In the genomic region with DNA sequence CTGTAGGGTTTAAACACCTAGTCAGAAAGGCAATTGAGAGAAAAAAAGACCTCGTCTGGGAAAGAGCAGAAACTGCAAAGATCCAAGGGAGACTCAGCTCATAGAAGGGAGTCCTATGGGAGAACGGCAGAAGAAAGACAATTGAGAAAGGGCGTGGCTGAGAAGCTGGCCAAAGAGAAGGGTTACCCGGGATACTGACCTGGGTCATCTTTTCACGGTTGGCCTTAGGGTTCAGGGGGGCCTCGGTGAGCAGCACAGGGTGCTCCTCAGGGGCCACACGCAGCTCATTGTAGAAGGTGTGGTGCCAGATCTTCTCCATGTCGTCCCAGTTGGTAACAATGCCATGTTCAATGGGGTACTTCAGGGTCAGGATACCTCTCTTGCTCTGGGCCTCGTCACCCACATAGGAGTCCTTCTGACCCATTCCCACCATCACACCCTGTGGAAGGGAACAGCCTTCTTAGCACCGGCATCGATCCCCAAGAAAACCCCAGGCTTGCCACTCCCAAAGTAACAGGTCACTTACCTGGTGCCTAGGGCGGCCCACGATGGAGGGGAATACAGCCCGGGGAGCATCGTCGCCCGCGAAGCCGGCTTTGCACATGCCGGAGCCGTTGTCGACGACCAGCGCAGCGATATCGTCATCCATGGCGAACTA, we compare ENCODE assay signal across 8 mouse cellular contexts. TPM values are rescaled to one million over a fixed set of nuclear protein-coding genes. Genes with fewer than 3 reads are reported as not detected.
A peak's percentile ranks its signal among the peaks of the same experiment; 100 is the strongest.
DNase-seq lines count a peak whose midpoint lies in the region; ATAC-seq and TF ChIP-seq lines count a peak whose summit lies in the region.

No protein-coding gene starts in this region.

- under 1% methylated on average over 24 of the region's 27 CpGs for WGBS in lung, embryonic 16.5 days
- WGBS in embryonic facial prominence, embryonic 13.5 days = 3% methylated on average over 27 of the region's 27 CpGs
- 1% methylated on average over 27 of the region's 27 CpGs for WGBS in hindbrain, postnatal 0 days
- WGBS in neural tube, embryonic 12.5 days = 5% methylated on average over 27 of the region's 27 CpGs

- H3K9ac ChIP-seq in lung, embryonic 16.5 days (ENCODE audit: low read length) = peak overlapping the region; percentile 100
- peak overlapping the region; percentile 100 for H3K9ac ChIP-seq in embryonic facial prominence, embryonic 13.5 days
- peak overlapping the region; percentile 100 for H3K9ac ChIP-seq in hindbrain, postnatal 0 days (replicated peaks; ENCODE audit: low read length)
- peak overlapping the region; percentile 100 for H3K9ac ChIP-seq in neural tube, embryonic 12.5 days

- H3K4me2 ChIP-seq in lung, embryonic 16.5 days (ENCODE audit: low read depth, low read length) = peak overlapping the region; percentile 83
- peak overlapping the region; percentile 90 for H3K4me2 ChIP-seq in embryonic facial prominence, embryonic 13.5 days
- H3K4me2 ChIP-seq in hindbrain, postnatal 0 days (ENCODE audit: low read depth, low read length) = peak overlapping the region; percentile 84
- peak overlapping the region; percentile 89 for H3K4me2 ChIP-seq in neural tube, embryonic 12.5 days (replicated peaks)

- H3K27ac ChIP-seq in lung, embryonic 16.5 days (ENCODE audit: low read length) = peak overlapping the region; percentile 100
- peak overlapping the region; percentile 100 for H3K27ac ChIP-seq in embryonic facial prominence, embryonic 13.5 days
- H3K27ac ChIP-seq in hindbrain, postnatal 0 days = peak overlapping the region; percentile 100
- peak overlapping the region; percentile 100 for H3K27ac ChIP-seq in neural tube, embryonic 12.5 days

- peaks cover 42% of the 10 kb centered on the region for H3K4me1 ChIP-seq in lung, embryonic 16.5 days (replicated peaks; ENCODE audit: control insufficient read depth, insufficient read depth, low read length)
- H3K4me1 ChIP-seq in embryonic facial prominence, embryonic 13.5 days = peaks cover 55% of the 10 kb centered on the region
- peaks cover 25% of the 10 kb centered on the region for H3K4me1 ChIP-seq in hindbrain, postnatal 0 days (ENCODE audit: insufficient read depth, low read length)
- H3K4me1 ChIP-seq in neural tube, embryonic 12.5 days = peaks cover 52% of the 10 kb centered on the region

- peak overlapping the region; percentile 100 for H3K4me3 ChIP-seq in lung, embryonic 16.5 days (ENCODE audit: low read length)
- peak overlapping the region; percentile 99 for H3K4me3 ChIP-seq in embryonic facial prominence, embryonic 13.5 days
- peak overlapping the region; percentile 100 for H3K4me3 ChIP-seq in hindbrain, postnatal 0 days (ENCODE audit: low read length)
- peak overlapping the region; percentile 99 for H3K4me3 ChIP-seq in neural tube, embryonic 12.5 days

- DNase-seq in lung, postnatal 14 days = no peak
- DNase-seq in hindbrain, postnatal 0 days (ENCODE audit: low spot score) = peak; percentile 4
- no peak for DNase-seq in left cerebral cortex, adult 9 months (ENCODE audit: low spot score in 2 of 2)
- no peak for DNase-seq in urinary bladder, postnatal 36 days (ENCODE audit: low spot score in 2 of 2)

- ATAC-seq in lung, embryonic 16.5 days (ENCODE audit: low read depth) = no peak
- no peak for ATAC-seq in embryonic facial prominence, embryonic 13.5 days (ENCODE audit: insufficient number of reproducible peaks, insufficient read depth, low FRiP score, low TSS enrichment, low read depth)
- no peak for ATAC-seq in hindbrain, postnatal 0 days
- no peak; the same call in 1 of the 2 replicates for ATAC-seq in neural tube, embryonic 12.5 days (ENCODE audit: low FRiP score, low read depth)
- no peak for ATAC-seq in erythroid progenitor cell, adult 5-6 weeks (replicated peaks; ENCODE audit: low FRiP score, poor library complexity, severe bottlenecking)

- H3K36me3 ChIP-seq in lung, embryonic 16.5 days (ENCODE audit: control insufficient read depth, insufficient read depth, low read length) = peaks cover 43% of the 10 kb centered on the region
- H3K36me3 ChIP-seq in embryonic facial prominence, embryonic 13.5 days = peaks cover 52% of the 10 kb centered on the region
- peaks cover 43% of the 10 kb centered on the region for H3K36me3 ChIP-seq in hindbrain, postnatal 0 days (ENCODE audit: insufficient read depth, low read length)
- H3K36me3 ChIP-seq in neural tube, embryonic 12.5 days = peaks cover 47% of the 10 kb centered on the region

- no peaks in the 10 kb centered on the region for H3K9me3 ChIP-seq in lung, embryonic 16.5 days (ENCODE audit: control insufficient read depth, low read length)
- no peaks in the 10 kb centered on the region for H3K9me3 ChIP-seq in embryonic facial prominence, embryonic 13.5 days
- no peaks in the 10 kb centered on the region for H3K9me3 ChIP-seq in hindbrain, postnatal 0 days (ENCODE audit: low read length)
- H3K9me3 ChIP-seq in neural tube, embryonic 12.5 days = no peaks in the 10 kb centered on the region

- H3K27me3 ChIP-seq in lung, embryonic 16.5 days (ENCODE audit: control insufficient read depth, insufficient read depth, low read depth, low read length) = no peaks in the 10 kb centered on the region
- no peaks in the 10 kb centered on the region for H3K27me3 ChIP-seq in embryonic facial prominence, embryonic 13.5 days
- no peaks in the 10 kb centered on the region for H3K27me3 ChIP-seq in hindbrain, postnatal 0 days (ENCODE audit: insufficient read depth, low read length)
- H3K27me3 ChIP-seq in neural tube, embryonic 12.5 days (replicated peaks) = no peaks in the 10 kb centered on the region

- TF ChIP-seq CTCF in hindbrain, postnatal 0 days (IDR thresholded peaks at IDR 0.05; ENCODE audit: low read depth) = no peak

RNA-seq across cellular contexts. Expression of a gene that starts 1.4 kb away (rescaled TPM):
- polyA plus RNA-seq in lung, embryonic 16.5 days (2015; fragmentation: Nextera tagmentation; extraction: Ambion mirVana) = 16,153 and 18,603 TPM in 2 replicates
- polyA plus RNA-seq in embryonic facial prominence, embryonic 13.5 days (2015; fragmentation: Nextera tagmentation; extraction: Ambion mirVana) = 14,475 and 16,597 TPM in 2 replicates
- total RNA-seq in hindbrain, postnatal 0 days (2014; rRNA removed) = 5,437 and 5,693 TPM in 2 replicates
- 15,098 and 15,291 TPM in 2 replicates for polyA plus RNA-seq in hindbrain, postnatal 0 days (2015; fragmentation: Nextera tagmentation; extraction: Ambion mirVana)
- 13,231 and 15,185 TPM in 2 replicates for polyA plus RNA-seq in neural tube, embryonic 12.5 days (2016; fragmentation: Nextera tagmentation; extraction: Ambion mirVana)
- total RNA-seq in erythroid progenitor cell, adult 5-6 weeks (2015; ENCODE audit: low replicate concordance) = 4,902 and 5,552 TPM in 2 replicates
- total RNA-seq in erythroid progenitor cell, adult 5-6 weeks (2017; ENCODE audit: low replicate concordance) = 1,509 and 1,723 TPM in 2 replicates

RNA-seq across cellular contexts. Expression of a gene that starts 9.9 kb away (rescaled TPM):
- polyA plus RNA-seq in lung, embryonic 16.5 days (2015; fragmentation: Nextera tagmentation; extraction: Ambion mirVana) = 9.5 and 10.3 TPM in 2 replicates
- 15.0 and 15.7 TPM in 2 replicates for polyA plus RNA-seq in embryonic facial prominence, embryonic 13.5 days (2015; fragmentation: Nextera tagmentation; extraction: Ambion mirVana)
- total RNA-seq in hindbrain, postnatal 0 days (2014; rRNA removed) = 68.6 and 73.8 TPM in 2 replicates
- 28.0 and 31.4 TPM in 2 replicates for polyA plus RNA-seq in hindbrain, postnatal 0 days (2015; fragmentation: Nextera tagmentation; extraction: Ambion mirVana)
- 20.7 and 27.6 TPM in 2 replicates for polyA plus RNA-seq in neural tube, embryonic 12.5 days (2016; fragmentation: Nextera tagmentation; extraction: Ambion mirVana)
- total RNA-seq in erythroid progenitor cell, adult 5-6 weeks (2015; ENCODE audit: low replicate concordance) = 0.42 and 4.0 TPM in 2 replicates
- total RNA-seq in erythroid progenitor cell, adult 5-6 weeks (2017; ENCODE audit: low replicate concordance) = 2.4 and 2.7 TPM in 2 replicates

RNA-seq across cellular contexts. Expression of a gene that starts 55.0 kb away (rescaled TPM):
- polyA plus RNA-seq in lung, embryonic 16.5 days (2015; fragmentation: Nextera tagmentation; extraction: Ambion mirVana) = 181 and 222 TPM in 2 replicates
- polyA plus RNA-seq in embryonic facial prominence, embryonic 13.5 days (2015; fragmentation: Nextera tagmentation; extraction: Ambion mirVana) = 392 and 441 TPM in 2 replicates
- 613 and 715 TPM in 2 replicates for total RNA-seq in hindbrain, postnatal 0 days (2014; rRNA removed)
- 412 and 457 TPM in 2 replicates for polyA plus RNA-seq in hindbrain, postnatal 0 days (2015; fragmentation: Nextera tagmentation; extraction: Ambion mirVana)
- 733 and 746 TPM in 2 replicates for polyA plus RNA-seq in neural tube, embryonic 12.5 days (2016; fragmentation: Nextera tagmentation; extraction: Ambion mirVana)
- total RNA-seq in erythroid progenitor cell, adult 5-6 weeks (2015; ENCODE audit: low replicate concordance) = 0.84 TPM in 1 of 2 replicates, not detected in the other
- 5.1 TPM in 1 of 2 replicates, not detected in the other for total RNA-seq in erythroid progenitor cell, adult 5-6 weeks (2017; ENCODE audit: low replicate concordance)
